Mouse (Mus musculus) myocyte (in vitro differentiated cells): ENCODE measurements at regions not wholly inside any gene's neighbourhood (a gene's known extent, or its start where the extent isn't known, plus 50 kb on each side); places are given as distances from the start of the nearest gene placed in this dataset.

ENCODE experiments used
- H3K27me3 ChIP-seq: one replicate; pipeline ENCODE4 v1.6.1; 2011; ENCODE audit not compliant: control insufficient read depth, insufficient read depth, insufficient read length
- H3K36me3 ChIP-seq: one replicate; pipeline ENCODE4 v1.6.1; 2011; ENCODE audit not compliant: control insufficient read depth, insufficient read depth
- H3K4me2 ChIP-seq: one replicate; pipeline ENCODE4 v1.6.1; 2011; ENCODE audit warnings: low read depth, control low read depth
- H3K4me3 ChIP-seq: one replicate; pipeline ENCODE4 v1.5.1; 2011; ENCODE audit warnings: mild to moderate bottlenecking, control low read depth, moderate library complexity
- H3K79me2 ChIP-seq: one replicate; pipeline ENCODE4 v1.6.1; 2011; ENCODE audit not compliant: control insufficient read depth, insufficient read depth
- H3ac ChIP-seq: one replicate; pipeline ENCODE4 v1.6.1; 2011; ENCODE audit not compliant: control insufficient read depth, insufficient read length
- CEBPB ChIP-seq: IDR thresholded peaks from 2 replicates; pipeline ENCODE4 v1.6.1; 2011; ENCODE audit warnings: mild to moderate bottlenecking, moderate library complexity; ENCODE audit not compliant: poor library complexity, insufficient read depth, severe bottlenecking
- E2F4 ChIP-seq: IDR thresholded peaks from one replicate; pipeline ENCODE4 v1.6.1; 2011; ENCODE audit warnings: mild to moderate bottlenecking, control low read depth, moderate library complexity; ENCODE audit not compliant: insufficient read depth
- MAX ChIP-seq: IDR thresholded peaks from one replicate; pipeline ENCODE4 v1.6.1; 2011; ENCODE audit warnings: low read depth, mild to moderate bottlenecking, control low read depth
- MYOD1 ChIP-seq, 3 experiments: IDR thresholded peaks; one replicate each; pipeline ENCODE4 v1.6.1; 2011; ENCODE audit warnings: control low read depth in 2 of 3, low read depth in 2 of 3, mild to moderate bottlenecking in 2 of 3, moderate library complexity in 1 of 3; ENCODE audit not compliant: insufficient read length in 2 of 3, control insufficient read depth in 1 of 3
- MYOG ChIP-seq, 3 experiments: IDR thresholded peaks; one replicate each; pipeline ENCODE4 v1.6.1; 2011; ENCODE audit warnings: control low read depth in 2 of 3, low read depth in 2 of 3, mild to moderate bottlenecking in 2 of 3; ENCODE audit not compliant: insufficient read length in 2 of 3, control insufficient read depth in 1 of 3, insufficient read depth in 1 of 3
- POLR2A ChIP-seq: IDR thresholded peaks from one replicate; pipeline ENCODE4 v1.6.1; 2011; ENCODE audit warnings: low read depth, mild to moderate bottlenecking, control low read depth, moderate library complexity; ENCODE audit not compliant: insufficient read length
- POLR2AphosphoS2 ChIP-seq: IDR thresholded peaks from one replicate; pipeline ENCODE4 v1.6.1; 2011; ENCODE audit warnings: low read depth, control low read depth; ENCODE audit not compliant: insufficient read length
- REST ChIP-seq: IDR thresholded peaks from one replicate; pipeline ENCODE4 v1.6.1; 2011; ENCODE audit warnings: mild to moderate bottlenecking, control low read depth, moderate library complexity; ENCODE audit not compliant: insufficient read depth, insufficient read length
- SRF ChIP-seq: IDR thresholded peaks from one replicate; pipeline ENCODE4 v1.6.1; 2011; ENCODE audit warnings: low read depth; ENCODE audit not compliant: control insufficient read depth, insufficient read length
- TCF12 ChIP-seq: IDR thresholded peaks from one replicate; pipeline ENCODE4 v1.6.1; 2011; ENCODE audit warnings: mild to moderate bottlenecking, control low read depth; ENCODE audit not compliant: poor library complexity, insufficient read depth, severe bottlenecking
- TCF3 ChIP-seq: IDR thresholded peaks from one replicate; pipeline ENCODE4 v1.6.1; 2011; ENCODE audit warnings: low read depth, control low read depth; ENCODE audit not compliant: insufficient read length
- USF1 ChIP-seq: IDR thresholded peaks from one replicate; pipeline ENCODE4 v1.6.1; 2011; ENCODE audit warnings: low read depth, mild to moderate bottlenecking, control low read depth, moderate library complexity

DNA sequence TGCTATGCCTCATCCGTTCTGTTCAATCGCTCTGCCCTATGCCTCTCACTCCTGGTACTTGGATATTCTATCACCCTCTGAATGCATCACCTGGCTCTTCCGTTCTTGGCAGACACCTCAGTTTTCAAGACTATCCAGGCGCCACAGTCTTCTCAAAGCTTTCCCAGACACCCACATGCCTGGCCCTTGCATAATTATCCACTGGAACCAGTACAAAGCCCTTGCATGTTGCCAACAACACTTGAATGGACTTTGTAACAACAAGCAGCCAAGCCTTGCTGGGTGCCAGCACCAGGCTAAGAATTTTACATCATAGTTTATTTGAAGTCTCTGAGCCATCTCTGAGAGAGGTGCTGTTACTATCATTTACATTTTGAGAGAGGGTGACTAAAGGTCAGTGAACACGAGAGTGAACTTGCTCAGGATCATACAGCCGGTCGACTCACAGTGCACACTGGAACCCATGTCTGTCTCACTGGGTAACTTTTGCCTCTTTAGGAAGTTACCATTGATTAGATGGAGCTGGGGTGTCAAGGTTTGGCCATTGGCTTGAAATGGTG is 368.8 kb upstream of the Gm21798 start:
- H3K27me3 ChIP-seq: no peaks in the 10 kb centered on the region
- no peaks in the 10 kb centered on the region for H3K36me3 ChIP-seq
- H3ac ChIP-seq: no peak overlapping the region
- H3K79me2 ChIP-seq: no peaks in the 10 kb centered on the region
- TF ChIP-seq POLR2A: no peak
- TF ChIP-seq MYOD1 (IDR thresholded peaks at IDR 0.05; ENCODE audit: control insufficient read depth in 1 of 3, insufficient read length in 2 of 3, low read depth in 2 of 3): no peak
- no peak for TF ChIP-seq TCF3
- TF ChIP-seq TCF12: no peak
- TF ChIP-seq SRF: no peak
- no peak for TF ChIP-seq MYOG (IDR thresholded peaks at IDR 0.05; ENCODE audit: control insufficient read depth in 1 of 3, insufficient read depth in 1 of 3, insufficient read length in 2 of 3, low read depth in 2 of 3)
- TF ChIP-seq USF1: no peak
- no peak for TF ChIP-seq CEBPB
- TF ChIP-seq POLR2AphosphoS2: no peak
- TF ChIP-seq E2F4: no peak
- TF ChIP-seq MAX: no peak
- H3K4me2 ChIP-seq: no peak overlapping the region
- no peak overlapping the region for H3K4me3 ChIP-seq

DNA sequence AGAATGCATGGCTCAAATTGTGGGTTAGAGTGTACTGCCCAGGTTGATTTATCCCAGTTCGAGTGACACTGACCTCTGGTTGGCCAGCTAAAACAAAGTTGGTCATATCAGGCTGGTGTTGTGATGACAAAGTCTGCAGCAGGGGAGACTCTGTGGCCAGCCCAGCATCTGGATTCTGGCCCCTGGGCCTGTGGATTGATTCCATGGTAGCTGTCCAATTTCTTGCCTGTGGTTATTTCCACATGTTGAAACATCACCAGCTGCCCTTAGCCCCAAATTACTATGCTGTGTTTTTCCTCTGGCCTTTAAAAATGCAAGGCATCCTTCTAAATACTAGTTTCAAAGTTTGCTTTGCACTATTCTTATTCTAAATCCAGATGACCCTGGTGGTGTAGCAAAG is 346.8 kb upstream of the Gm21798 start:
- Histone ChIP-seq H3K27me3 (no peaks in the 10 kb centered on the region), H3K79me2 (no peaks in the 10 kb centered on the region), H3ac (no peak overlapping the region), H3K36me3 (no peaks in the 10 kb centered on the region), H3K4me2 (peak overlapping the region; percentile 8), H3K4me3 (no peak overlapping the region)
- TF ChIP-seq MAX (no peak), CEBPB (peak; percentile 73), POLR2AphosphoS2 (no peak), MYOD1 (IDR thresholded peaks at IDR 0.05; ENCODE audit: control insufficient read depth in 1 of 3, insufficient read length in 2 of 3, low read depth in 2 of 3) (no peak), TCF3 (no peak), SRF (no peak), E2F4 (no peak), USF1 (no peak)

DNA sequence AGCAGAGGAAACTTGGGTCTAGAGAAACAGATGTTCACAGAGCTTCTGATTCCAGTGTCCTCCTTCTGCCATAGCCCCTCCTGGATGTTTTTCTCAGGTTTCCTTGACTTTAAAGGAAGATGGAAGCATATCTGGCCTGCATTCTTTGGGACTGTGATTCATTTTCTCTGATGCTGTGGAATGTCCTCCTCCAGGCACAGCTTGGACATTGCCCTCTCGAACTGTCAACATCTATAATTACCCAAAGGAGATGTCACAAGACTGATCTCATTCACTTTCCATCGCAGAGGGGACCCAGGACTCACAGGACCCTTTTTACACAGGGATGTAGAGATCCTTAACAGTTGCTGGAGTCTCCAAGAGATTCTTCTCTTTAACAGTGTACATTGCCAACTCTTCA is 345.9 kb upstream of the Gm21798 start:
- Histone ChIP-seq H3K36me3 (no peaks in the 10 kb centered on the region), H3K4me2 (no peak overlapping the region), H3K4me3 (no peak overlapping the region), H3K27me3 (no peaks in the 10 kb centered on the region), H3ac (no peak overlapping the region), H3K79me2 (no peaks in the 10 kb centered on the region)
- TF ChIP-seq SRF: no peak
- no peak for TF ChIP-seq TCF3
- TF ChIP-seq MYOD1 (IDR thresholded peaks at IDR 0.05; ENCODE audit: control insufficient read depth in 1 of 3, insufficient read length in 2 of 3, low read depth in 2 of 3): no peak
- no peak for TF ChIP-seq E2F4
- TF ChIP-seq REST: no peak
- TF ChIP-seq POLR2AphosphoS2: no peak
- no peak for TF ChIP-seq POLR2A
- TF ChIP-seq CEBPB: no peak
- no peak for TF ChIP-seq MAX
- no peak for TF ChIP-seq TCF12
- TF ChIP-seq USF1: no peak
- TF ChIP-seq MYOG (IDR thresholded peaks at IDR 0.05; ENCODE audit: control insufficient read depth in 1 of 3, insufficient read depth in 1 of 3, insufficient read length in 2 of 3, low read depth in 2 of 3): no peak

DNA sequence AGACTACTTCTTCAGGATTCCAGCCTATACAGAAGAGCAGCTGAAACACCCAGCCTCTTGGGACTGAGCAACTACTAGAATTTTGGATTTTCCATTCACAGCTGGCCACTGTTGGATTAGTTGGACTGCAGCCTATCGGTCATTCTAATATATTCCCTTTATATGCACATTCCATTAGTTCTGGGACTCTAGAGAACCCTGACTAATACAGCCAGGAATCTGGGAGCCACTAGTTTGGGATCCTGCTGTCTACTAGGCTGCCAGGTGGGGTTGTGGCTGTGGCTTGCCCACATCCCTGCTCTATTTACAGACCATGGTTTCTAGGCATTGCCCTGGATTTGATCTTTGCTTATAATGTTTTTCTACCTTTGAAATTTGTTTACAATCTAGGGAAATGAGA is 343.3 kb upstream of the Gm21798 start:
- H3K27me3 ChIP-seq: no peaks in the 10 kb centered on the region
- no peaks in the 10 kb centered on the region for H3K79me2 ChIP-seq
- no peak overlapping the region for H3ac ChIP-seq
- TF ChIP-seq MYOD1 (IDR thresholded peaks at IDR 0.05; ENCODE audit: control insufficient read depth in 1 of 3, insufficient read length in 2 of 3, low read depth in 2 of 3) (peak in 2 of 3 experiments; percentile 65 to 71), TCF12 (peak; percentile 59), REST (no peak), CEBPB (0 out of 2 replicates have a peak, but pooled peaks have one; percentile 19), SRF (no peak), MYOG (IDR thresholded peaks at IDR 0.05; ENCODE audit: control insufficient read depth in 1 of 3, insufficient read depth in 1 of 3, insufficient read length in 2 of 3, low read depth in 2 of 3) (peak in 2 of 3 experiments; percentile 23 to 67)
- no peaks in the 10 kb centered on the region for H3K36me3 ChIP-seq
- no peak overlapping the region for H3K4me3 ChIP-seq
- peak overlapping the region; percentile 15 for H3K4me2 ChIP-seq

DNA sequence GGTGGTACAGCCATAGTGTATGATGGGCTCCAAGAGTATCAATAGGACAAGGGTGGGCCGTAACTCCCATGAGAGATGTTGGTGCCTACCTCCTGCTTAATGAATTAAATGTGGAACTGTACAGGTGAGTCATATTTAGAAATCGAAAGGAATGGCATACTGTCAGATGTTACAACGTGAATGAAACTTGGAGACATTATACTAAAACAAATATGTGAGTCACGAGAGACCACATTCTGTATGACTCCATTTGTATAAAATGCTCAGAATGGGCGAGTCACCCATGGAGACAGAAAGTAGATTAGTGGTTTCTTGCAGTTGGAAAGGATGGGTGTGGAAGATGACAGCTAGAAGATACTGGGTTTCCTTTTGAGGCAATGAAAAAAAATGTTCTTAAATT is 340.4 kb upstream of the Gm21798 start:
- H3K4me3 ChIP-seq: no peak overlapping the region
- peak overlapping the region; percentile 45 for H3K4me2 ChIP-seq
- no peaks in the 10 kb centered on the region for H3K36me3 ChIP-seq
- TF ChIP-seq TCF3 (no peak), MAX (peak; percentile 18), CEBPB (peak; percentile 59; the same call in 1 of the 2 replicates), USF1 (no peak), MYOG (IDR thresholded peaks at IDR 0.05; ENCODE audit: control insufficient read depth in 1 of 3, insufficient read depth in 1 of 3, insufficient read length in 2 of 3, low read depth in 2 of 3) (no peak)
- H3K79me2 ChIP-seq: no peaks in the 10 kb centered on the region
- H3ac ChIP-seq: no peak overlapping the region
- no peaks in the 10 kb centered on the region for H3K27me3 ChIP-seq
